Mouse (Mus musculus): Measurements from ENCODE around the gene Abcb6. TPM values are rescaled to one million over a fixed set of nuclear protein-coding genes. Genes with fewer than 3 reads are reported as not detected.

The Abcb6 gene
- 82.0 and 86.2 TPM in 2 replicates for polyA plus RNA-seq (2016; fragmentation: Nextera tagmentation; extraction: Ambion mirVana)

GRCm38 (mm10) chr1:75180105-75180590, at the start of gene Abcb6:
Abcb6 (minus strand) TSS chr1:75180392.
- H3K4me3 ChIP-seq, result peak within 1 kb of the TSS; percentile 87
- peak within 1 kb of the TSS; percentile 99 for H3K27ac ChIP-seq
- peak within 1 kb of the TSS; percentile 96 for H3K9ac ChIP-seq
- H3K36me3 ChIP-seq, result peaks cover 81% of the 10 kb centered on the region
- peak; percentile 90 for ATAC-seq
- peaks cover 48% of the 10 kb centered on the region for H3K4me1 ChIP-seq
- under 1% methylated on average over 31 of the region's 31 CpGs for WGBS (ENCODE audit: insufficient replicate concordance)
- peak within 1 kb of the TSS; percentile 94 for H3K4me2 ChIP-seq
- no peaks in the 10 kb centered on the region for H3K27me3 ChIP-seq (replicated peaks)
- H3K9me3 ChIP-seq (replicated peaks), result peaks cover 4% of the 10 kb centered on the region; the same call in 1 of the 2 replicates

- WGBS (ENCODE audit: insufficient replicate concordance), result 33% methylated on average over 4 of the region's 4 CpGs
- Histone ChIP-seq H3K36me3 (no peaks in the 10 kb centered on the region), H3K4me2 (peak overlapping the region; percentile 44), H3K9ac (peak overlapping the region; percentile 34; the same call in 1 of the 2 replicates), H3K4me1 (peaks cover 76% of the 10 kb centered on the region), H3K9me3 (replicated peaks) (no peaks in the 10 kb centered on the region), H3K27me3 (replicated peaks) (no peaks in the 10 kb centered on the region), H3K27ac (peak overlapping the region; percentile 87), H3K4me3 (no peak overlapping the region)
- ATAC-seq, result peak; percentile 86
Measured at GRCm38 (mm10) chr1:75229158-75229557, 49.0 kb upstream of the Abcb6 start.

GRCm38 (mm10) chr1:75227653-75228052, 47.5 kb upstream of the Abcb6 start:
- no peaks in the 10 kb centered on the region for H3K36me3 ChIP-seq
- H3K4me1 ChIP-seq, result peaks cover 75% of the 10 kb centered on the region
- ATAC-seq, result no peak
- H3K9ac ChIP-seq, result no peak overlapping the region
- no peak overlapping the region for H3K4me3 ChIP-seq
- H3K4me2 ChIP-seq, result no peak overlapping the region
- H3K27me3 ChIP-seq (replicated peaks), result no peaks in the 10 kb centered on the region
- H3K9me3 ChIP-seq (replicated peaks), result no peaks in the 10 kb centered on the region
- no peak overlapping the region for H3K27ac ChIP-seq
- WGBS (ENCODE audit: insufficient replicate concordance), result 88% methylated on average over 1 of the region's 1 CpGs

GRCm38 (mm10) chr1:75226138-75226537, 45.9 kb upstream of the Abcb6 start:
- Histone ChIP-seq H3K4me1 (peaks cover 69% of the 10 kb centered on the region), H3K9me3 (replicated peaks) (no peaks in the 10 kb centered on the region), H3K9ac (no peak overlapping the region), H3K36me3 (no peaks in the 10 kb centered on the region), H3K4me2 (no peak overlapping the region), H3K27ac (no peak overlapping the region), H3K27me3 (replicated peaks) (peaks cover 7% of the 10 kb centered on the region), H3K4me3 (no peak overlapping the region)
- 38% methylated on average over 2 of the region's 2 CpGs for WGBS (ENCODE audit: insufficient replicate concordance)
- ATAC-seq, result no peak

GRCm38 (mm10) chr1:75225473-75225872, 45.3 kb upstream of the Abcb6 start:
- Histone ChIP-seq H3K9me3 (replicated peaks) (no peaks in the 10 kb centered on the region), H3K4me2 (no peak overlapping the region), H3K36me3 (no peaks in the 10 kb centered on the region), H3K27ac (no peak overlapping the region), H3K9ac (no peak overlapping the region), H3K27me3 (replicated peaks) (peaks cover 14% of the 10 kb centered on the region), H3K4me1 (peaks cover 63% of the 10 kb centered on the region), H3K4me3 (no peak overlapping the region)
- 43% methylated on average over 3 of the region's 3 CpGs for WGBS (ENCODE audit: insufficient replicate concordance)
- ATAC-seq, result no peak

GRCm38 (mm10) chr1:75223532-75223931, 43.3 kb upstream of the Abcb6 start:
- no peaks in the 10 kb centered on the region for H3K9me3 ChIP-seq (replicated peaks)

GRCm38 (mm10) chr1:75222926-75223325, 42.7 kb upstream of the Abcb6 start:
- H3K27me3 ChIP-seq (replicated peaks), result peaks cover 24% of the 10 kb centered on the region
- no peaks in the 10 kb centered on the region for H3K36me3 ChIP-seq
- H3K27ac ChIP-seq, result no peak overlapping the region
- no peak overlapping the region for H3K9ac ChIP-seq
- no peaks in the 10 kb centered on the region for H3K9me3 ChIP-seq (replicated peaks)
- no peak for ATAC-seq
- H3K4me2 ChIP-seq, result no peak overlapping the region
- peaks cover 50% of the 10 kb centered on the region for H3K4me1 ChIP-seq
- H3K4me3 ChIP-seq, result no peak overlapping the region
- WGBS (ENCODE audit: insufficient replicate concordance), result 71% methylated on average over 6 of the region's 6 CpGs

More at GRCm38 (mm10) chr1:75223532-75223931, 43.3 kb upstream of the Abcb6 start:
- Histone ChIP-seq H3K27ac (no peak overlapping the region), H3K4me3 (no peak overlapping the region), H3K27me3 (replicated peaks) (peaks cover 24% of the 10 kb centered on the region), H3K4me1 (peaks cover 53% of the 10 kb centered on the region), H3K36me3 (no peaks in the 10 kb centered on the region), H3K4me2 (no peak overlapping the region), H3K9ac (no peak overlapping the region)
- no peak for ATAC-seq
- WGBS (ENCODE audit: insufficient replicate concordance), result 26% methylated on average over 6 of the region's 6 CpGs

GRCm38 (mm10) chr1:75221538-75221937, 41.3 kb upstream of the Abcb6 start:
- Histone ChIP-seq H3K9me3 (replicated peaks) (no peaks in the 10 kb centered on the region), H3K4me3 (no peak overlapping the region), H3K27ac (no peak overlapping the region), H3K36me3 (peaks cover 10% of the 10 kb centered on the region), H3K9ac (no peak overlapping the region), H3K4me1 (peaks cover 54% of the 10 kb centered on the region), H3K4me2 (no peak overlapping the region), H3K27me3 (replicated peaks) (peaks cover 24% of the 10 kb centered on the region)
- WGBS (ENCODE audit: insufficient replicate concordance), result 68% methylated on average over 3 of the region's 3 CpGs
- ATAC-seq, result no peak

GRCm38 (mm10) chr1:75219531-75219930, 39.3 kb upstream of the Abcb6 start, which contains the start of gene Tuba4a:
Tuba4a (minus strand) TSS chr1:75219865.
- peak within 1 kb of the TSS; percentile 93 for H3K9ac ChIP-seq
- no peaks in the 10 kb centered on the region for H3K9me3 ChIP-seq (replicated peaks)
- H3K27me3 ChIP-seq (replicated peaks), result peaks cover 24% of the 10 kb centered on the region
- peaks cover 55% of the 10 kb centered on the region for H3K4me1 ChIP-seq
- ATAC-seq, result peak; percentile 11
- WGBS (ENCODE audit: insufficient replicate concordance), result 4% methylated on average over 34 of the region's 34 CpGs
- peak within 1 kb of the TSS; percentile 95 for H3K27ac ChIP-seq
- H3K36me3 ChIP-seq, result peaks cover 30% of the 10 kb centered on the region
- H3K4me3 ChIP-seq, result peak within 1 kb of the TSS; percentile 89
- H3K4me2 ChIP-seq, result peak within 1 kb of the TSS; percentile 95

- Histone ChIP-seq H3K27ac (peak overlapping the region; percentile 95), H3K4me3 (peak overlapping the region; percentile 89), H3K4me2 (peak overlapping the region; percentile 95), H3K9ac (peak overlapping the region; percentile 93), H3K4me1 (peaks cover 56% of the 10 kb centered on the region), H3K9me3 (replicated peaks) (no peaks in the 10 kb centered on the region), H3K27me3 (replicated peaks) (peaks cover 24% of the 10 kb centered on the region), H3K36me3 (peaks cover 35% of the 10 kb centered on the region)
- under 1% methylated on average over 24 of the region's 24 CpGs for WGBS (ENCODE audit: insufficient replicate concordance)
- peak; percentile 87 for ATAC-seq
Measured at GRCm38 (mm10) chr1:75219078-75219477, 38.9 kb upstream of the Abcb6 start.

GRCm38 (mm10) chr1:75218227-75219001, 38.2 kb upstream of the Abcb6 start:
- Histone ChIP-seq H3K27ac (peak overlapping the region; percentile 95), H3K27me3 (replicated peaks) (peaks cover 24% of the 10 kb centered on the region), H3K9ac (peak overlapping the region; percentile 93), H3K4me3 (peak overlapping the region; percentile 89), H3K9me3 (replicated peaks) (no peaks in the 10 kb centered on the region), H3K4me1 (peaks cover 62% of the 10 kb centered on the region), H3K36me3 (peaks cover 41% of the 10 kb centered on the region), H3K4me2 (peak overlapping the region; percentile 95)
- ATAC-seq, result peak; percentile 62
- WGBS (ENCODE audit: insufficient replicate concordance), result 4% methylated on average over 38 of the region's 38 CpGs

- no peak for ATAC-seq
- Histone ChIP-seq H3K9me3 (replicated peaks) (no peaks in the 10 kb centered on the region), H3K9ac (peak overlapping the region; percentile 93), H3K27ac (peak overlapping the region; percentile 95), H3K27me3 (replicated peaks) (peaks cover 24% of the 10 kb centered on the region), H3K4me1 (peaks cover 65% of the 10 kb centered on the region), H3K4me3 (peak overlapping the region; percentile 89), H3K36me3 (peaks cover 47% of the 10 kb centered on the region), H3K4me2 (peak overlapping the region; percentile 95)
- WGBS (ENCODE audit: insufficient replicate concordance), result 0% methylated on average over 6 of the region's 6 CpGs
Measured at GRCm38 (mm10) chr1:75217893-75218226, 37.7 kb upstream of the Abcb6 start.

Data from liver, embryonic 12.5 days (tissue).